Mouse (Mus musculus) heart, postnatal 0 days (tissue): ENCODE results near the gene Snx29. TPM values are rescaled to one million over a fixed set of nuclear protein-coding genes. Genes with fewer than 3 reads are reported as not detected.
A peak's percentile ranks its signal among the peaks of the same experiment; 100 is the strongest.

ENCODE experiments used
- ATAC-seq: fragments of 200-750 bp; cut with Nextera tagmentation; 2 replicates; pipeline ENCODE4 v1.8.0; 2017; ENCODE audit warnings: low read depth, moderate number of reproducible peaks, moderate library complexity; ENCODE audit not compliant: insufficient read depth
- DNase-seq: peaks from one replicate; pipeline ENCODE4 v3.0.0-alpha.2; 2016; ENCODE audit warnings: low spot score
- H3K27ac ChIP-seq: fragments of 300-500 bp; sonication (generic); 2 replicates; pipeline ENCODE4 v1.5.1; 2014; ENCODE audit warnings: low read depth, mild to moderate bottlenecking
- H3K27me3 ChIP-seq: fragments of 300-500 bp; sonication (generic); 2 replicates; pipeline ENCODE4 v1.6.1; 2014; ENCODE audit warnings: low read length, mixed read lengths; ENCODE audit not compliant: control insufficient read depth, insufficient read depth
- H3K36me3 ChIP-seq: fragments of 300-500 bp; sonication (generic); replicated peaks from 2 replicates; pipeline ENCODE4 v1.6.1; 2014; ENCODE audit warnings: low read length, mixed read lengths; ENCODE audit not compliant: control insufficient read depth, insufficient read depth
- H3K4me1 ChIP-seq: fragments of 300-500 bp; sonication (generic); 2 replicates; pipeline ENCODE4 v1.6.1; 2014; ENCODE audit warnings: antibody characterized with exemption; ENCODE audit not compliant: control insufficient read depth, insufficient read depth
- H3K4me2 ChIP-seq: fragments of 300-500 bp; sonication (generic); 2 replicates; pipeline ENCODE4 v1.6.1; 2014; ENCODE audit warnings: low read depth, mild to moderate bottlenecking, low read length, moderate library complexity
- H3K4me3 ChIP-seq: fragments of 300-500 bp; sonication (generic); 2 replicates; pipeline ENCODE4 v1.5.1; 2014; ENCODE audit warnings: low read depth, low read length
- H3K9ac ChIP-seq: fragments of 300-500 bp; sonication (generic); replicated peaks from 2 replicates; pipeline ENCODE4 v1.6.1; 2014; ENCODE audit warnings: low read depth, low read length, mixed read lengths
- H3K9me3 ChIP-seq: fragments of 300-500 bp; sonication (generic); replicated peaks from 2 replicates; pipeline ENCODE4 v1.6.1; 2016; ENCODE audit warnings: low read length; ENCODE audit not compliant: control insufficient read depth
- CTCF ChIP-seq: IDR thresholded peaks from 2 replicates; pipeline ENCODE4 v1.5.1; 2016; ENCODE audit warnings: antibody characterized with exemption, control low read depth, low read depth
- EP300 ChIP-seq: IDR thresholded peaks from 2 replicates; pipeline ENCODE4 v1.6.1; 2016; ENCODE audit warnings: antibody characterized with exemption, low read depth
- WGBS: fragments of 180-500 bp; shearing (Covaris S2); extraction: QIAGEN DNeasy Blood & Tissue Kit; methylation state at CpG from one replicate; pipeline ENCODE4 v1.1.7; 2014; 5-methylcytosine and 5-hydroxymethylcytosine counted together
- polyA plus RNA-seq: library from polyadenylated mRNA; unstranded; fragments of >200 nt; fragmentation: Nextera tagmentation; extraction: Ambion mirVana; gene quantifications from 2 replicates; pipeline ENCODE4 v1.2.1, GENCODE M21; 2015
- total RNA-seq: library from RNA; depleted of rRNA; stranded (reverse); fragments of >200 nt; gene quantifications from 2 replicates; pipeline ENCODE4 v1.2.3, GENCODE M21; 2014; ENCODE audit warnings: low replicate concordance; rRNA removed

Snx29 gene
- total RNA-seq (3.9 and 10.9 TPM in 2 replicates), polyA plus RNA-seq (3.1 and 4.0 TPM in 2 replicates)

DNA sequence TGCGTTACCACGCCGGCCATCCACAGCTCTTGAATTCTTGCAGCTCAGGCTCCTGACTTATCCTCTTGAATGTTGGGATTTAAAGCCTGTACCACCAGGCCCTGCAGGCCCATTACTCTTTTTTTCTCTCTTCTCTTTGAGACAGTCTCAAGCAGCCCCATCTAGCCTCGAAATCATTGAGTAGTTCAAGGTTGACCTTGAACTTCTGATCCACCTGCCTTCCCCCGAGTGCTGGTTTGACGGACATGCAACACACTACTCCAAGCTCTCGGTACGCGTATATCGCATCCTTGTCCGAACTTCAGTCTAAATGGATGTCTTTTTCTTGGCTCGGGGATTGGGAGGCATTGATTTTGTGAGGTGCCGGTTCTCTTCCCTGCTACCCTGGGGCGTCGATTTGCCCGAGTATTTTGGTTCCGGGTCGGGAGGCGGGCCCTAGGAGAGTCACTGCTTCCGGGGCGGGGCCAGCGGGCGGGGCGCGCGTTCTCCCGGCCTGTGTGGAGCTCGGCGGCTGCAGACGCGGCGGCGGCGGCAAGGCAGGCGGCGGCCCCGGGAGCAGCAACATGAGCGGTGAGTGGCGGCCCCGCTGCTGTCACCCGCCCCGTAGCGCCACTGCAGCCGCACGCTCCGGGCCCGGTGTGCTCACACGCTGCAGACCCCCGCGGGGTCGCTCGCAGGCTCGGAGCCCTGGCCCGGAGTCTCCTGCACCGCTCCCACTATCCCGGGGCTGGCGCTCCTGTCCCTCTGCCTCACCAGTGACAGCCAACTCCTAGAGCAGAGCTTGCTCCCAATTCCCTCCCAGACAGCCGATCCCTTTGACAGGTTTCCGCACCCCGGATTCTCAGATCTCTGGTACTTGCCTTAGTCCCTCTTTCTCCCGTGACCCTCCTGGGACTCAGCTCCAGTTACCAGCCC lies at the start of gene Snx29:
TSS of gene Snx29 (plus strand) at position 500 of the 915 bp plus-strand sequence.
- Histone ChIP-seq H3K9ac (peak within 1 kb of the TSS; percentile 74), H3K4me3 (peak within 1 kb of the TSS; percentile 84), H3K27me3 (no peaks in the 10 kb centered on the region), H3K36me3 (no peaks in the 10 kb centered on the region), H3K4me2 (peak within 1 kb of the TSS; percentile 95), H3K4me1 (peaks cover 12% of the 10 kb centered on the region), H3K9me3 (no peaks in the 10 kb centered on the region), H3K27ac (peak within 1 kb of the TSS; percentile 78)
- 5% methylated on average over 51 of the region's 61 CpGs for WGBS
- TF ChIP-seq EP300, result 0 out of 2 replicates have a peak, but pooled peaks have one; percentile 27
- TF ChIP-seq CTCF, result no peak
- ATAC-seq (peak; percentile 99), DNase-seq (peak; percentile 88)

DNA sequence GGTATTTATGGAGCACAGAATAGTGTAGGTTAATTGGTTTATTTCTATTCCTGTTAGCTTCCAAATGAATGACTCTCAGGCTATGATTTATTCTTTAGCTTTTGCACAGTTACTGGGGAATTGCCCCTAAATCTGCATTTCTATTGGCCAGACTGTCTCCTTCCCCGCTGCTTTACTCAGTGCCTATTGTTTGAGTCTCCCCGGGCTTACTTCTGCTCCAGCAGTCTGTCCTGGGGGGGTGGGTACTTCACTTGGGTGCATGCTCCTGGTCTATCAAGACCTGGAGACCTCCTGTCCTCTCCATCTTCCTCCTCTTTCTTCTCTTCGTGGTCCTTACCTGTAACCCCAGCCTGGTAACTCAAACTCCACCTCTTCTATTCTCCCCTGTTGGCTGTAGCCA lies 45.8 kb upstream of the Snx29 start:
- TF ChIP-seq EP300, result no peak
- Histone ChIP-seq H3K4me3 (no peak overlapping the region), H3K36me3 (no peaks in the 10 kb centered on the region), H3K4me2 (no peak overlapping the region), H3K27ac (no peak overlapping the region), H3K9me3 (no peaks in the 10 kb centered on the region), H3K27me3 (no peaks in the 10 kb centered on the region), H3K4me1 (no peaks in the 10 kb centered on the region), H3K9ac (no peak overlapping the region)
- WGBS, result 59% methylated on average over 3 of the region's 3 CpGs
- ATAC-seq (no peak), DNase-seq (no peak)

DNA sequence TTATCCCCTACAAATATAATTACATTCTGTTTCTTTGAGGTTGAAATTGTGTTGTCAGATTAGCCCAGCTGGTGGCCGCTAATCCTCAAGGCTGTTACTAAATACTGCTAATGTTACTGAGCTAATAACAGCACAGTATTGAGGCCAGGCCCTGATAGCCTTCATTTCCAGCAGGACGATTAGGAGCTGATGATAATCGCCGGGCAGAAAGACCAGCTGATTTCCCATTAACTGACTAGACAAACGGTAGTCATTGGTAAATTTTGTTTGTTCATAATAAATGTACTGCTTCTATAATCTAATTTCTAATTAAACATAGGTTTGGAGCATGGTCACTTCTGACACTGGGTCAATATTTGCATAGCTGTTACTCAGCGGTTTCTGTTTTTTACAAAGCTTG lies 43.9 kb upstream of the Snx29 start:
- DNase-seq (no peak), ATAC-seq (no peak)
- Histone ChIP-seq H3K4me3 (no peak overlapping the region), H3K4me1 (no peaks in the 10 kb centered on the region), H3K27me3 (no peaks in the 10 kb centered on the region), H3K27ac (no peak overlapping the region), H3K9ac (no peak overlapping the region), H3K9me3 (no peaks in the 10 kb centered on the region), H3K36me3 (no peaks in the 10 kb centered on the region), H3K4me2 (no peak overlapping the region)
- TF ChIP-seq CTCF (no peak), EP300 (no peak)
- WGBS, result 59% methylated on average over 6 of the region's 6 CpGs

DNA sequence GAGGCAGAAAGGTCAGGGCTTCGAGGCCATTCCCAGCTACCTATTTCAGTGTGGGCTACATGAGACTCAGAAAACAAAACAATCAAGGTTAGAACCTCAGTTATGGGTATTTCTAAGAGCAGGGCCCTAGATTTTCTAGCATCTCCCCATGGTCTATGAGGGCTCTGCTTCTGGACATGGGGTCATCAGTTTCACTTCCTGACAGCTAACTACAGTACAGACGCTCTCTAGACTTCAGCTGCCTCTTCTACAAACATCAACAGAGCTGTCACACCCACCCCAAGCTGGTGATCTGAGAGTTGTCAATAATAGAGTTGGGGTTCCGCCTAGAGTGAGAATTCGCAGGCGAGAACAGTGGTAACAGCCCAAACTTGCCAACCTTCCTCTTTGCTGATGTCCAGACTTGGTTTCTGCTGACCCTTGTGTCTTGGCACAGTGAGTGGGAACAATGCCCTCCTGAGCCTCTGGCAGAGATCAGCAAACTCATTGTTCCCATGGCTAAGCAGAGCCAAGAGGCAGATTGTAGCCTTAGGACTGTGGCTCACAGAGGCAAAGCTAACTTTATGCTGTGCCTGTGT lies 40.0 kb upstream of the Snx29 start:
- Histone ChIP-seq H3K9ac (no peak overlapping the region), H3K27ac (no peak overlapping the region), H3K9me3 (no peaks in the 10 kb centered on the region), H3K4me2 (no peak overlapping the region), H3K4me3 (no peak overlapping the region), H3K4me1 (no peaks in the 10 kb centered on the region), H3K27me3 (no peaks in the 10 kb centered on the region), H3K36me3 (no peaks in the 10 kb centered on the region)
- DNase-seq (no peak), ATAC-seq (no peak)
- TF ChIP-seq EP300 (no peak), CTCF (no peak)
- WGBS, result 63% methylated on average over 5 of the region's 5 CpGs

DNA sequence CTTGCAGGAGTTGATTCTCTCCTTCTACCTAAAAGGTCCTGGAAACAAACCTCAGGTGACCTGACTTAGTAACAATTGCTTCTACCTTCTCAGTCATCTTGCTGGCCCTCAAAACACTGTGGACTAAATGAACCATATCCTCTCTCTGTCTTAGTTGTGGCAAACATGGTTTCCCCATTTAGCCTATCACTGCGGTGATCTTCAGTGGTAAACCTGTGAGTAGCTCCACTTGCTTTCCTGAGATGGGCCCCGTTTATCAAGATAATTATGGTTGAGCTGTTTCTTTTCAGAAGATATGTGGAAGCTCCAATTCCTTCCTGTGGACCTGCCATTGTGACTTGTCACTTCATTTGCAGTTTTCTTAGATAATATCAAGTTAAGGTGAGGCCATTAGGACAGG lies 37.8 kb upstream of the Snx29 start:
- no peaks in the 10 kb centered on the region for H3K27me3 ChIP-seq
- no peak overlapping the region for H3K27ac ChIP-seq
- H3K4me2 ChIP-seq, result no peak overlapping the region
- peaks cover 3% of the 10 kb centered on the region; the same call in 1 of the 2 replicates for H3K9me3 ChIP-seq
- ATAC-seq (no peak), DNase-seq (no peak)
- H3K4me1 ChIP-seq, result no peaks in the 10 kb centered on the region
- 84% methylated on average over 2 of the region's 2 CpGs for whole genome bisulfite sequencing
- TF ChIP-seq EP300 (no peak), CTCF (no peak)
- H3K36me3 ChIP-seq, result no peaks in the 10 kb centered on the region
- no peak overlapping the region for H3K4me3 ChIP-seq
- H3K9ac ChIP-seq, result no peak overlapping the region
